Mouse (Mus musculus) bone marrow, adult 2 months (tissue): ENCODE measurements around the gene Cntn1. TPM values are rescaled to one million over a fixed set of nuclear protein-coding genes. Genes with fewer than 3 reads are reported as not detected.

ENCODE experiments used
- H3K27ac ChIP-seq: fragments of 200-500 bp; 2 replicates; pipeline ENCODE4 v1.5.1; 2012; ENCODE audit warnings: low read depth, mild to moderate bottlenecking, control low read depth, inconsistent platforms, low read length; ENCODE audit not compliant: control insufficient read depth, poor library complexity, insufficient read depth
- H3K4me1 ChIP-seq: fragments of 200-500 bp; 2 replicates; pipeline ENCODE4 v1.6.1; 2011; ENCODE audit warnings: low read length; ENCODE audit not compliant: control insufficient read depth, insufficient read depth
- H3K4me3 ChIP-seq: fragments of 200-500 bp; replicated peaks from 2 replicates; pipeline ENCODE3; 2011; ENCODE audit warnings: mild to moderate bottlenecking, low read depth, low read length, control low read depth; ENCODE audit not compliant: control insufficient read depth
- CTCF ChIP-seq: fragments of 200-500 bp; IDR thresholded peaks from 2 replicates; pipeline ENCODE4 v1.5.1; 2011; ENCODE audit warnings: low read length, control low read depth; ENCODE audit not compliant: control insufficient read depth, insufficient read depth
- POLR2A ChIP-seq: fragments of 200-500 bp; IDR thresholded peaks from 2 replicates; pipeline ENCODE4 v1.6.1; 2011; ENCODE audit warnings: low read depth, mild to moderate bottlenecking, control low read depth, low read length, borderline replicate concordance; ENCODE audit not compliant: control insufficient read depth
- WGBS: fragments of 180-500 bp; shearing (Covaris S2); methylation state at CpG from one replicate; pipeline ENCODE4 v1.1.7; 2018; 5-methylcytosine and 5-hydroxymethylcytosine counted together
- polyA plus RNA-seq: library from polyadenylated mRNA; stranded (reverse); fragments of >200 nt; gene quantifications from 2 replicates; pipeline ENCODE4 v1.2.4, GENCODE M21; 2011; ENCODE audit warnings: low replicate concordance; ENCODE audit not compliant: missing spikeins, insufficient read depth, insufficient read length

Gene Cntn1
- polyA plus RNA-seq, 1 experiment, result not detected

- H3K4me3 ChIP-seq, result no peak overlapping the region
- no peak overlapping the region for H3K27ac ChIP-seq
- no peaks in the 10 kb centered on the region for H3K4me1 ChIP-seq
- TF ChIP-seq POLR2A, result no peak
- no peak for TF ChIP-seq CTCF
- WGBS, result 69% methylated on average over 6 of the region's 6 CpGs
Observed at GRCm38 (mm10) chr15:92235836-92236235, 184.9 kb downstream of the Cntn1 start.

GRCm38 (mm10) chr15:92264980-92265707 is 214.2 kb downstream of the Cntn1 start:
- no peak overlapping the region for H3K27ac ChIP-seq
- no peaks in the 10 kb centered on the region for H3K4me1 ChIP-seq
- 24% methylated on average over 7 of the region's 7 CpGs for WGBS
- H3K4me3 ChIP-seq, result no peak overlapping the region
- TF ChIP-seq CTCF, result no peak
- TF ChIP-seq POLR2A, result no peak

GRCm38 (mm10) chr15:92268341-92268740 is 217.4 kb downstream of the Cntn1 start:
- no peak overlapping the region for H3K4me3 ChIP-seq
- 59% methylated on average over 3 of the region's 3 CpGs for WGBS
- H3K4me1 ChIP-seq, result no peaks in the 10 kb centered on the region
- TF ChIP-seq CTCF (no peak), POLR2A (no peak)
- no peak overlapping the region for H3K27ac ChIP-seq

- Histone ChIP-seq H3K27ac (no peak overlapping the region), H3K4me3 (no peak overlapping the region), H3K4me1 (no peaks in the 10 kb centered on the region)
- 81% methylated on average over 18 of the region's 18 CpGs for WGBS
- TF ChIP-seq POLR2A (no peak), CTCF (no peak)
Observed at GRCm38 (mm10) chr15:92268741-92269322, 217.9 kb downstream of the Cntn1 start.

GRCm38 (mm10) chr15:92271801-92272365 is 220.9 kb downstream of the Cntn1 start:
- H3K27ac ChIP-seq, result no peak overlapping the region
- H3K4me1 ChIP-seq, result no peaks in the 10 kb centered on the region
- TF ChIP-seq POLR2A (no peak), CTCF (no peak)
- H3K4me3 ChIP-seq, result no peak overlapping the region
- 73% methylated on average over 6 of the region's 6 CpGs for WGBS

GRCm38 (mm10) chr15:92276826-92277225 is 225.9 kb downstream of the Cntn1 start:
- TF ChIP-seq POLR2A, result no peak
- no peak for TF ChIP-seq CTCF
- 60% methylated on average over 4 of the region's 4 CpGs for WGBS
- Histone ChIP-seq H3K4me1 (no peaks in the 10 kb centered on the region), H3K4me3 (no peak overlapping the region), H3K27ac (no peak overlapping the region)

- TF ChIP-seq CTCF (no peak), POLR2A (no peak)
- H3K4me3 ChIP-seq, result no peak overlapping the region
Observed at GRCm38 (mm10) chr15:92277984-92278383, 227.0 kb downstream of the Cntn1 start.

GRCm38 (mm10) chr15:92280966-92281365 is 230.0 kb downstream of the Cntn1 start:
- TF ChIP-seq CTCF, result no peak
- no peak for TF ChIP-seq POLR2A
- Histone ChIP-seq H3K4me3 (no peak overlapping the region), H3K27ac (no peak overlapping the region), H3K4me1 (no peaks in the 10 kb centered on the region)
- 48% methylated on average over 6 of the region's 6 CpGs for WGBS

More at GRCm38 (mm10) chr15:92277984-92278383, 227.0 kb downstream of the Cntn1 start:
- Histone ChIP-seq H3K4me1 (no peaks in the 10 kb centered on the region), H3K27ac (no peak overlapping the region)
- WGBS, result 76% methylated on average over 4 of the region's 4 CpGs

GRCm38 (mm10) chr15:92287616-92288015 is 236.7 kb downstream of the Cntn1 start:
- Histone ChIP-seq H3K27ac (no peak overlapping the region), H3K4me1 (no peaks in the 10 kb centered on the region), H3K4me3 (no peak overlapping the region)
- no peak for TF ChIP-seq CTCF
- no peak for TF ChIP-seq POLR2A
- WGBS, result 62% methylated on average over 4 of the region's 4 CpGs
